Mouse (Mus musculus) stomach, postnatal 0 days (tissue): ENCODE results near the gene Sema4b. TPM values are rescaled to one million over a fixed set of nuclear protein-coding genes. Genes with fewer than 3 reads are reported as not detected.

Source experiments
- ATAC-seq: fragments of 200-750 bp; cut with Nextera tagmentation; 2 replicates; pipeline ENCODE4 v1.8.0; 2017; ENCODE audit not compliant: low FRiP score, low TSS enrichment
- DNase-seq: peaks from one replicate; pipeline ENCODE4 v3.0.0-alpha.2; 2016; ENCODE audit warnings: low spot score
- H3K27ac ChIP-seq: fragments of 300-500 bp; sonication (generic); replicated peaks from 2 replicates; pipeline ENCODE4 v1.5.1; 2014; ENCODE audit warnings: mild to moderate bottlenecking, control low read depth
- H3K27me3 ChIP-seq: fragments of 300-500 bp; sonication (generic); 2 replicates; pipeline ENCODE4 v1.6.1; 2014; ENCODE audit warnings: low read length; ENCODE audit not compliant: control insufficient read depth, insufficient read depth
- H3K36me3 ChIP-seq: fragments of 300-500 bp; sonication (generic); 2 replicates; pipeline ENCODE4 v1.6.1; 2014; ENCODE audit warnings: low read length, mixed read lengths; ENCODE audit not compliant: control insufficient read depth, insufficient read depth
- H3K4me1 ChIP-seq: fragments of 300-500 bp; sonication (generic); replicated peaks from 2 replicates; pipeline ENCODE4 v1.6.1; 2014; ENCODE audit warnings: antibody characterized with exemption; ENCODE audit not compliant: control insufficient read depth, insufficient read depth
- H3K4me2 ChIP-seq: fragments of 300-500 bp; sonication (generic); replicated peaks from 2 replicates; pipeline ENCODE4 v1.6.1; 2014; ENCODE audit warnings: low read depth, mild to moderate bottlenecking, control low read depth, moderate library complexity
- H3K4me3 ChIP-seq: fragments of 300-500 bp; sonication (generic); 2 replicates; pipeline ENCODE4 v1.5.1; 2014; ENCODE audit warnings: low read depth, low read length, control low read depth
- H3K9ac ChIP-seq: fragments of 300-500 bp; sonication (generic); 2 replicates; pipeline ENCODE4 v1.6.1; 2014; ENCODE audit warnings: mild to moderate bottlenecking, low read length, control low read depth, mixed read lengths
- H3K9me3 ChIP-seq: fragments of 300-500 bp; sonication (generic); 2 replicates; pipeline ENCODE4 v1.6.1; 2016; ENCODE audit warnings: low read length; ENCODE audit not compliant: control insufficient read depth
- CTCF ChIP-seq: IDR thresholded peaks from 2 replicates; pipeline ENCODE4 v1.5.1; 2016; ENCODE audit warnings: antibody characterized with exemption, low read depth, mild to moderate bottlenecking, moderate library complexity
- EP300 ChIP-seq: optimal IDR thresholded peaks from 2 replicates; pipeline ENCODE3; 2016; ENCODE audit warnings: antibody characterized with exemption
- WGBS: fragments of 180-500 bp; shearing (Covaris S2); extraction: QIAGEN DNeasy Blood & Tissue Kit; methylation state at CpG from one replicate; pipeline ENCODE4 v1.1.7; 2014; 5-methylcytosine and 5-hydroxymethylcytosine counted together
- polyA plus RNA-seq: library from polyadenylated mRNA; unstranded; fragments of >200 nt; fragmentation: Nextera tagmentation; extraction: Ambion mirVana; gene quantifications from 2 replicates; pipeline ENCODE4 v1.2.1, GENCODE M21; 2015

The Sema4b gene
- polyA plus RNA-seq, 1 experiment from 2014 or later = 19.9 TPM

GRCm38 (mm10) chr7:80146077-80146476, 40.6 kb upstream of the Sema4b start:
- Histone ChIP-seq H3K4me1 (no peaks in the 10 kb centered on the region; the same call in 1 of the 2 replicates), H3K4me3 (no peak overlapping the region), H3K9ac (no peak overlapping the region), H3K36me3 (no peaks in the 10 kb centered on the region), H3K27me3 (no peaks in the 10 kb centered on the region), H3K27ac (no peak overlapping the region), H3K9me3 (no peaks in the 10 kb centered on the region), H3K4me2 (no peak overlapping the region)
- ATAC-seq (peak; percentile 73), DNase-seq (peak; percentile 50)
- TF ChIP-seq CTCF (no peak), EP300 (no peak)
- 69% methylated on average over 8 of the region's 8 CpGs for WGBS

- WGBS = 29% methylated on average over 9 of the region's 9 CpGs
- ATAC-seq = no peak
Observed at GRCm38 (mm10) chr7:80149356-80149755, 37.3 kb upstream of the Sema4b start.

GRCm38 (mm10) chr7:80152152-80152551, 34.5 kb upstream of the Sema4b start:
- Histone ChIP-seq H3K4me3 (no peak overlapping the region), H3K4me1 (no peaks in the 10 kb centered on the region), H3K9me3 (no peaks in the 10 kb centered on the region), H3K36me3 (no peaks in the 10 kb centered on the region), H3K4me2 (no peak overlapping the region), H3K27ac (no peak overlapping the region), H3K27me3 (no peaks in the 10 kb centered on the region), H3K9ac (no peak overlapping the region)
- ATAC-seq = no peak
- TF ChIP-seq EP300 = no peak
- peak; percentile 66 for TF ChIP-seq CTCF
- no peak for DNase-seq
- WGBS = 63% methylated on average over 6 of the region's 6 CpGs

More at GRCm38 (mm10) chr7:80149356-80149755, 37.3 kb upstream of the Sema4b start:
- Histone ChIP-seq H3K4me2 (no peak overlapping the region), H3K27me3 (no peaks in the 10 kb centered on the region), H3K27ac (peak overlapping the region; percentile 30; the same call in 1 of the 2 replicates), H3K4me1 (no peaks in the 10 kb centered on the region), H3K36me3 (no peaks in the 10 kb centered on the region), H3K9me3 (no peaks in the 10 kb centered on the region), H3K9ac (no peak overlapping the region), H3K4me3 (no peak overlapping the region)
- no peak for TF ChIP-seq EP300
- TF ChIP-seq CTCF = peak; percentile 36; the same call in 1 of the 2 replicates
- no peak for DNase-seq

GRCm38 (mm10) chr7:80152756-80153155, 33.9 kb upstream of the Sema4b start:
- H3K4me3 ChIP-seq = no peak overlapping the region
- H3K4me1 ChIP-seq = no peaks in the 10 kb centered on the region
- H3K9ac ChIP-seq = no peak overlapping the region
- H3K9me3 ChIP-seq = no peaks in the 10 kb centered on the region
- ATAC-seq (no peak), DNase-seq (no peak)
- no peaks in the 10 kb centered on the region for H3K27me3 ChIP-seq
- H3K4me2 ChIP-seq = no peak overlapping the region
- H3K36me3 ChIP-seq = no peaks in the 10 kb centered on the region
- 90% methylated on average over 8 of the region's 8 CpGs for WGBS
- TF ChIP-seq CTCF (no peak), EP300 (no peak)
- H3K27ac ChIP-seq = no peak overlapping the region

- TF ChIP-seq EP300 (no peak), CTCF (no peak)
- 77% methylated on average over 3 of the region's 3 CpGs for WGBS
- no peaks in the 10 kb centered on the region for H3K4me1 ChIP-seq
- no peaks in the 10 kb centered on the region for H3K9me3 ChIP-seq
- no peaks in the 10 kb centered on the region for H3K27me3 ChIP-seq
- no peak overlapping the region for H3K4me2 ChIP-seq
- H3K4me3 ChIP-seq = no peak overlapping the region
- H3K36me3 ChIP-seq = no peaks in the 10 kb centered on the region
- DNase-seq (no peak), ATAC-seq (no peak)
- no peak overlapping the region for H3K9ac ChIP-seq
- no peak overlapping the region for H3K27ac ChIP-seq
Observed at GRCm38 (mm10) chr7:80154689-80155088, 32.0 kb upstream of the Sema4b start.

- Histone ChIP-seq H3K9ac (no peak overlapping the region), H3K4me3 (no peak overlapping the region), H3K4me1 (peaks cover 6% of the 10 kb centered on the region; the same call in 1 of the 2 replicates), H3K4me2 (no peak overlapping the region), H3K36me3 (no peaks in the 10 kb centered on the region), H3K9me3 (no peaks in the 10 kb centered on the region), H3K27ac (peak overlapping the region; percentile 70), H3K27me3 (no peaks in the 10 kb centered on the region)
- DNase-seq = peak; percentile 88
- ATAC-seq = peak; percentile 72
- TF ChIP-seq EP300 (no peak), CTCF (peak; percentile 78)
- 23% methylated on average over 13 of the region's 13 CpGs for WGBS
Observed at GRCm38 (mm10) chr7:80156711-80157227, 29.9 kb upstream of the Sema4b start.
